Mouse (Mus musculus) heart, postnatal 10 days (tissue): ENCODE results near the gene Cd5l. TPM values are rescaled to one million over a fixed set of nuclear protein-coding genes. Genes with fewer than 3 reads are reported as not detected.
"Not testable (repeated sequence)": the region's sequence is repeated elsewhere in the genome, so short reads cannot be mapped to it uniquely, and the experiment has no call there.

Source experiments
- DNase-seq, 2 experiments: peaks; one replicate each; pipeline ENCODE4 v3.0.0; 2021
- intact Hi-C: fragments of 180-260 bp; cut with DNase I; formaldehyde crosslinking; loops from one replicate; pipeline ENCODE4 v1.15.1; 2025
- total RNA-seq, 2 experiments: library from RNA; stranded (reverse); gene quantifications; 2 replicates each; pipeline ENCODE4 v1.2.3; 2021

The Cd5l gene
- under 1 TPM in 1 of 2 experiments, not detected in 1; 0.30 TPM for total RNA-seq

- intact Hi-C loops, result no loop called here
- no peak for DNase-seq
Observed at GRCm38 (mm10) chr3:87357581-87357980, at the start of gene Cd5l. TSS of gene Cd5l (plus strand) at chr3:87357881.

GRCm38 (mm10) chr3:87309922-87310321 lies 47.8 kb upstream of the Cd5l start:
- intact Hi-C loops, result loop anchor here (1.0 to 10.0 kb wide), 2 partner anchors 67 to 275 kb away; no protein-coding TSS in a partner anchor
- DNase-seq, result no peak

- intact Hi-C loops, result loop anchor here (2.0 to 5.0 kb wide), 3 partner anchors 75 to 240 kb away; no protein-coding TSS in a partner anchor
- DNase-seq, result no peak
Observed at GRCm38 (mm10) chr3:87322557-87322956, 35.1 kb upstream of the Cd5l start.

GRCm38 (mm10) chr3:87323778-87324177 lies 33.9 kb upstream of the Cd5l start:
- DNase-seq, result peak in 1 of 2 experiments; percentile 23
- intact Hi-C loops, result loop anchor here (1.0 to 5.0 kb wide), 4 partner anchors 76 to 239 kb away; no protein-coding TSS in a partner anchor

GRCm38 (mm10) chr3:87337899-87338298 lies 19.8 kb upstream of the Cd5l start:
- DNase-seq, result peak; percentile 35 to 36
- intact Hi-C loops, result loop anchor here (5.0 kb wide), 1 partner anchor 49 kb away; no protein-coding TSS in a partner anchor

- intact Hi-C loops, result not testable (repeated sequence)
Observed at GRCm38 (mm10) chr3:87350992-87351391, 6.7 kb upstream of the Cd5l start.

GRCm38 (mm10) chr3:87359215-87359614 lies 1.5 kb downstream of the Cd5l start:
- intact Hi-C loops, result no loop called here
- no peak for DNase-seq

More at GRCm38 (mm10) chr3:87350992-87351391, 6.7 kb upstream of the Cd5l start:
- not testable (repeated sequence) for DNase-seq

GRCm38 (mm10) chr3:87360466-87360865 lies 2.8 kb downstream of the Cd5l start:
- intact Hi-C loops, result no loop called here
- DNase-seq, result no peak

GRCm38 (mm10) chr3:87365691-87366090 lies 8.0 kb downstream of the Cd5l start:
- no peak for DNase-seq
- intact Hi-C loops, result no loop called here

- intact Hi-C loops, result no loop called here
Observed at GRCm38 (mm10) chr3:87367511-87367910, 9.8 kb downstream of the Cd5l start.

GRCm38 (mm10) chr3:87369181-87369580 lies 11.5 kb downstream of the Cd5l start:
- DNase-seq, result no peak
- intact Hi-C loops, result no loop called here

More at GRCm38 (mm10) chr3:87367511-87367910, 9.8 kb downstream of the Cd5l start:
- DNase-seq, result no peak

- no peak for DNase-seq
- intact Hi-C loops, result no loop called here
Observed at GRCm38 (mm10) chr3:87376195-87377165, 18.8 kb downstream of the Cd5l start, which contains the start of gene Fcrl1. TSS of gene Fcrl1 (plus strand) at chr3:87376387.

GRCm38 (mm10) chr3:87377228-87377627 lies 19.5 kb downstream of the Cd5l start:
- intact Hi-C loops, result no loop called here
- no peak for DNase-seq

- no peak for DNase-seq
- intact Hi-C loops, result no loop called here
Observed at GRCm38 (mm10) chr3:87377719-87378118, 20.0 kb downstream of the Cd5l start.

- DNase-seq, intact Hi-C loops: not testable (repeated sequence)
Observed at GRCm38 (mm10) chr3:87379641-87380315, 22.1 kb downstream of the Cd5l start.

- DNase-seq, result no peak
- intact Hi-C loops, result no loop called here
Observed at GRCm38 (mm10) chr3:87381806-87382712, 24.4 kb downstream of the Cd5l start.

- intact Hi-C loops, result no loop called here
- DNase-seq, result no peak
Observed at GRCm38 (mm10) chr3:87383308-87383707, 25.6 kb downstream of the Cd5l start.

- no peak for DNase-seq
- intact Hi-C loops, result loop anchor here (5.0 kb wide), 1 partner anchor 48 kb away; no protein-coding TSS in a partner anchor
Observed at GRCm38 (mm10) chr3:87385105-87385504, 27.4 kb downstream of the Cd5l start.

- peak; percentile 49 to 57 for DNase-seq
- intact Hi-C loops, result no loop called here
Observed at GRCm38 (mm10) chr3:87390935-87391334, 33.3 kb downstream of the Cd5l start.

- DNase-seq, result no peak
- intact Hi-C loops, result no loop called here
Observed at GRCm38 (mm10) chr3:87398809-87399208, 41.1 kb downstream of the Cd5l start.
